Comparison of ENCODE assay signal across 26 mouse cellular contexts in the genomic region with DNA sequence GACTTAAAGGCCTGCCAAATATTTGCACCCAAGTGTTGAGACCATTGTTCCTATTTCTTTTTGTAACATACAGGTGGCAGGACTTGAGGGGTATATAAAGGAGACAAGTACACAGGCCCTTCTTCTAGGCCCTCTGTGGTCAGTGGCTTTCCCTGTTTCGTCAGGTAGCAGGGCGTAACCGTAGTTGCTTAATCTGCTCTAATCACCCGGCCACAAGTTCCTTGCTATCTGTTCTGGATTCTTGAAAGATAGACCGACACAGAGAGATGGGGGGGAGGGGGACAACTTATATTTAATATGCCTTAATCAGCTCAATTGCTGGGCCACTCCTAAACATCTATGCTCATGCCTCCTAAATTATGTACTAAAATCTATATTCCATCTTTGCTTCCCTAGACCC.
DNase-seq lines count a peak whose midpoint lies in the region; ATAC-seq and TF ChIP-seq lines count a peak whose summit lies in the region.
"Had no signal": no experiment of that assay in that cellular context is flagged by ENCODE, and none has a peak within 500 bp of the region (broad histone marks: within the 10 kb centered on the region; RNA-seq: fewer than 3 reads in every experiment).

No protein-coding gene starts in this region.

- DNase-seq in 416B (ENCODE audit: low read depth): peak; percentile 78
- peak; percentile 36 for DNase-seq in c-Kit-positive CD71-positive TER-119-negative erythroid progenitor cells, embryonic 14.5 days (ENCODE audit: low read depth)
- no peak for DNase-seq in liver, embryonic 11.5 days (ENCODE audit: low spot score)
- DNase-seq in left cerebral cortex, postnatal 36 days (ENCODE audit: low spot score in 2 of 2): no peak
- no peak for DNase-seq in forebrain, embryonic 10.5 days (ENCODE audit: extremely low spot score, low spot score)
- no peak for DNase-seq in urinary bladder, postnatal 4 days (ENCODE audit: low spot score in 2 of 2)
- DNase-seq: adrenal gland, adult 8-10 months; cerebellum, adult 11 months; cerebellum, adult 9-10 months; cerebellum, postnatal 36 days; forebrain, postnatal 0 days; kidney, adult 18-20 months; spleen, adult 18-20 months; thymus, postnatal 14 days had no signal

- no peak overlapping the region for H3K9ac ChIP-seq in liver, embryonic 11.5 days (ENCODE audit: low read depth, low read length)
- no peak overlapping the region; the same call in 1 of the 2 replicates for H3K9ac ChIP-seq in liver, embryonic 16.5 days (ENCODE audit: low read depth, low read length)
- H3K9ac ChIP-seq in intestine, postnatal 0 days (ENCODE audit: low read depth, low read length): no peak overlapping the region
- H3K9ac ChIP-seq: embryonic facial prominence, embryonic 12.5 days; forebrain, postnatal 0 days; heart, embryonic 12.5 days; hindbrain, embryonic 15.5 days; kidney, embryonic 15.5 days; lung, embryonic 15.5 days had no signal

- no peaks in the 10 kb centered on the region for H3K9me3 ChIP-seq in liver, embryonic 11.5 days (ENCODE audit: control insufficient read depth, low read length)
- no peaks in the 10 kb centered on the region for H3K9me3 ChIP-seq in liver, embryonic 16.5 days (replicated peaks; ENCODE audit: control insufficient read depth, low read length)
- no peaks in the 10 kb centered on the region for H3K9me3 ChIP-seq in intestine, postnatal 0 days (ENCODE audit: control insufficient read depth)
- H3K9me3 ChIP-seq in forebrain, embryonic 10.5 days: no peaks in the 10 kb centered on the region
- H3K9me3 ChIP-seq: embryonic facial prominence, embryonic 12.5 days; heart, embryonic 12.5 days; hindbrain, embryonic 10.5 days; hindbrain, embryonic 15.5 days; kidney, embryonic 15.5 days; lung, embryonic 15.5 days had no signal

- ATAC-seq in liver, embryonic 11.5 days (replicated peaks; ENCODE audit: low FRiP score): peak; percentile 68
- peak; percentile 61 for ATAC-seq in liver, embryonic 16.5 days (ENCODE audit: low read depth)
- no peak for ATAC-seq in intestine, postnatal 0 days
- ATAC-seq: forebrain, postnatal 0 days; inflammation-experienced regulatory T-cells, adult 6 months; midbrain, embryonic 16.5 days had no signal

- H3K27me3 ChIP-seq in liver, embryonic 11.5 days (replicated peaks; ENCODE audit: control insufficient read depth, insufficient read depth, low read length): no peaks in the 10 kb centered on the region
- H3K27me3 ChIP-seq in liver, embryonic 16.5 days (ENCODE audit: control insufficient read depth, insufficient read depth, low read depth, low read length): no peaks in the 10 kb centered on the region
- H3K27me3 ChIP-seq in intestine, postnatal 0 days (replicated peaks; ENCODE audit: control insufficient read depth, insufficient read depth, low read length): no peaks in the 10 kb centered on the region
- H3K27me3 ChIP-seq in forebrain, embryonic 10.5 days (ENCODE audit: poor library complexity, severe bottlenecking): no peaks in the 10 kb centered on the region
- H3K27me3 ChIP-seq: embryonic facial prominence, embryonic 12.5 days; heart, embryonic 12.5 days; hindbrain, embryonic 15.5 days; kidney, embryonic 15.5 days; lung, embryonic 15.5 days had no signal

- peaks cover 8% of the 10 kb centered on the region; the same call in 1 of the 2 replicates for H3K4me1 ChIP-seq in liver, embryonic 11.5 days (replicated peaks; ENCODE audit: control insufficient read depth, insufficient read depth, low read length)
- peaks cover 16% of the 10 kb centered on the region for H3K4me1 ChIP-seq in liver, embryonic 16.5 days (ENCODE audit: control insufficient read depth, low read depth, low read length)
- no peaks in the 10 kb centered on the region for H3K4me1 ChIP-seq in intestine, postnatal 0 days (replicated peaks; ENCODE audit: control insufficient read depth, insufficient read depth, low read length)
- no peaks in the 10 kb centered on the region for H3K4me1 ChIP-seq in forebrain, embryonic 10.5 days
- H3K4me1 ChIP-seq: embryonic facial prominence, embryonic 12.5 days; hindbrain, embryonic 10.5 days had no signal

- no peak overlapping the region for H3K27ac ChIP-seq in liver, embryonic 11.5 days (ENCODE audit: low read depth, low read length)
- no peak overlapping the region for H3K27ac ChIP-seq in liver, embryonic 16.5 days (ENCODE audit: low read length)
- no peak overlapping the region for H3K27ac ChIP-seq in intestine, postnatal 0 days (ENCODE audit: low read depth, low read length)
- no peak overlapping the region for H3K27ac ChIP-seq in forebrain, embryonic 10.5 days
- H3K27ac ChIP-seq: embryonic facial prominence, embryonic 12.5 days; hindbrain, embryonic 10.5 days; hindbrain, embryonic 15.5 days; kidney, embryonic 15.5 days; lung, embryonic 15.5 days; macrophage had no signal

- intact Hi-C loops in left cerebral cortex, postnatal 36 days (cut with DNase I): no loop called here

- peaks cover 29% of the 10 kb centered on the region for H3K36me3 ChIP-seq in liver, embryonic 11.5 days (ENCODE audit: control insufficient read depth, insufficient read depth, low read length)
- H3K36me3 ChIP-seq in liver, embryonic 16.5 days (ENCODE audit: control insufficient read depth, insufficient read depth): peaks cover 43% of the 10 kb centered on the region
- peaks cover 84% of the 10 kb centered on the region for H3K36me3 ChIP-seq in intestine, postnatal 0 days (ENCODE audit: control insufficient read depth, insufficient read depth)
- H3K36me3 ChIP-seq in forebrain, embryonic 10.5 days (replicated peaks): peaks cover 100% of the 10 kb centered on the region

- H3K4me2 ChIP-seq in liver, embryonic 11.5 days: 0 out of 2 replicates have a peak overlapping the region, but pooled peaks have one; percentile 15
- H3K4me2 ChIP-seq in liver, embryonic 16.5 days (ENCODE audit: low read depth, low read length): peak overlapping the region; percentile 27; the same call in 1 of the 2 replicates
- H3K4me2 ChIP-seq in intestine, postnatal 0 days (replicated peaks; ENCODE audit: low read depth): no peak overlapping the region
- H3K4me2 ChIP-seq: embryonic facial prominence, embryonic 12.5 days; heart, embryonic 12.5 days; hindbrain, embryonic 15.5 days; kidney, embryonic 15.5 days; lung, embryonic 15.5 days; midbrain, embryonic 11.5 days had no signal

- WGBS in liver, embryonic 11.5 days: 52% methylated on average over 5 of the region's 5 CpGs
- WGBS in liver, embryonic 16.5 days (ENCODE audit: insufficient replicate concordance): 22% methylated on average over 5 of the region's 5 CpGs
- 66% methylated on average over 5 of the region's 5 CpGs for WGBS in intestine, postnatal 0 days
- 87% methylated on average over 5 of the region's 5 CpGs for WGBS in forebrain, embryonic 10.5 days

- no peak overlapping the region for H3K4me3 ChIP-seq in liver, embryonic 11.5 days (ENCODE audit: low read depth, low read length)
- no peak overlapping the region for H3K4me3 ChIP-seq in liver, embryonic 16.5 days (ENCODE audit: low read depth, low read length)
- no peak overlapping the region for H3K4me3 ChIP-seq in intestine, postnatal 0 days (ENCODE audit: low read depth, low read length)
- H3K4me3 ChIP-seq in forebrain, embryonic 10.5 days: no peak overlapping the region
- H3K4me3 ChIP-seq: embryonic facial prominence, embryonic 12.5 days; heart, embryonic 12.5 days; hindbrain, embryonic 10.5 days; hindbrain, embryonic 15.5 days; kidney, embryonic 15.5 days; lung, embryonic 15.5 days had no signal

- TF ChIP-seq CTCF in intestine, postnatal 0 days (IDR thresholded peaks at IDR 0.05; ENCODE audit: low read depth): no peak

Comparison
In these comparisons a context has a peak if more than half of its experiments do, and no peak if none do; other contexts are left out.
1. DNase-seq: peak in 416B (single experiment) and c-Kit-positive CD71-positive TER-119-negative erythroid progenitor cells, embryonic 14.5 days (single experiment); none in liver, embryonic 11.5 days (single experiment), left cerebral cortex, postnatal 36 days (0 of 2), forebrain, embryonic 10.5 days (single experiment) and urinary bladder, postnatal 4 days (0 of 2).